Mouse (Mus musculus) erythroblast, embryonic 14.5 days (primary cell): Measurements from ENCODE around the gene Dcaf6.

ENCODE experiments used
- GATA1 ChIP-seq: IDR thresholded peaks from 2 replicates; pipeline ENCODE4 v1.6.1; 2012; ENCODE audit warnings: low read length, inconsistent platforms, mixed read lengths
- TAL1 ChIP-seq: IDR thresholded peaks from 3 replicates; pipeline ENCODE4 v1.6.1; 2012; ENCODE audit warnings: low read length, inconsistent platforms, mixed read lengths

- TF ChIP-seq TAL1 (no peak), GATA1 (no peak)
Measured at GRCm38 (mm10) chr1:165484688-165485233, 24.5 kb upstream of the Dcaf6 start, which contains the start of gene Adcy10.
